In genomic region chr3:138506749-138507148, GRCm38 (mm10) we compare ENCODE assay signal across 9 mouse cellular contexts. TPM values are rescaled to one million over a fixed set of nuclear protein-coding genes. Genes with fewer than 3 reads are reported as not detected.
DNase-seq lines count a peak whose midpoint lies in the region; ATAC-seq and TF ChIP-seq lines count a peak whose summit lies in the region.
"Had no signal": no experiment of that assay in that cellular context is flagged by ENCODE, and none has a peak within 500 bp of the region (broad histone marks: within the 10 kb centered on the region; RNA-seq: fewer than 3 reads in every experiment).

No protein-coding gene starts in this region.

- no peaks in the 10 kb centered on the region for H3K9me3 ChIP-seq in intestine, postnatal 0 days (ENCODE audit: control insufficient read depth)
- H3K9me3 ChIP-seq in intestine, embryonic 16.5 days (ENCODE audit: control insufficient read depth, low read length) = no peaks in the 10 kb centered on the region
- H3K9me3 ChIP-seq in midbrain, embryonic 12.5 days = no peaks in the 10 kb centered on the region
- H3K9me3 ChIP-seq: megakaryocyte, embryonic 14.5 days had no signal

- H3K27me3 ChIP-seq in intestine, postnatal 0 days (replicated peaks; ENCODE audit: control insufficient read depth, insufficient read depth, low read length) = 0 out of 2 replicates have a peak, but pooled peaks cover 4% of the 10 kb centered on the region
- H3K27me3 ChIP-seq in intestine, embryonic 16.5 days (replicated peaks; ENCODE audit: control insufficient read depth, insufficient read depth, low read length) = no peaks in the 10 kb centered on the region
- no peaks in the 10 kb centered on the region for H3K27me3 ChIP-seq in midbrain, embryonic 12.5 days
- H3K27me3 ChIP-seq: megakaryocyte, embryonic 14.5 days had no signal

- no peaks in the 10 kb centered on the region for H3K4me1 ChIP-seq in intestine, postnatal 0 days (replicated peaks; ENCODE audit: control insufficient read depth, insufficient read depth, low read length)
- H3K4me1 ChIP-seq in intestine, embryonic 16.5 days (ENCODE audit: control insufficient read depth, insufficient read depth, low read length) = no peaks in the 10 kb centered on the region
- H3K4me1 ChIP-seq in midbrain, embryonic 12.5 days = no peaks in the 10 kb centered on the region

- H3K27ac ChIP-seq in intestine, postnatal 0 days (ENCODE audit: low read depth, low read length) = no peak overlapping the region
- no peak overlapping the region for H3K27ac ChIP-seq in intestine, embryonic 16.5 days (ENCODE audit: low read length)
- no peak overlapping the region for H3K27ac ChIP-seq in midbrain, embryonic 12.5 days (replicated peaks)

- WGBS in intestine, postnatal 0 days = 51% methylated on average over 6 of the region's 6 CpGs
- WGBS in intestine, embryonic 16.5 days = 58% methylated on average over 6 of the region's 6 CpGs
- 63% methylated on average over 6 of the region's 6 CpGs for WGBS in midbrain, embryonic 12.5 days

- no peaks in the 10 kb centered on the region for H3K36me3 ChIP-seq in intestine, postnatal 0 days (ENCODE audit: control insufficient read depth, insufficient read depth)
- H3K36me3 ChIP-seq in intestine, embryonic 16.5 days (ENCODE audit: control insufficient read depth, insufficient read depth, low read length) = no peaks in the 10 kb centered on the region
- H3K36me3 ChIP-seq in midbrain, embryonic 12.5 days = no peaks in the 10 kb centered on the region

- no peak overlapping the region for H3K4me3 ChIP-seq in intestine, postnatal 0 days (ENCODE audit: low read depth, low read length)
- no peak overlapping the region for H3K4me3 ChIP-seq in intestine, embryonic 16.5 days (ENCODE audit: low read length)
- H3K4me3 ChIP-seq in midbrain, embryonic 12.5 days = no peak overlapping the region
- H3K4me3 ChIP-seq: megakaryocyte, embryonic 14.5 days had no signal

- no peak overlapping the region for H3K4me2 ChIP-seq in intestine, postnatal 0 days (replicated peaks; ENCODE audit: low read depth)
- H3K4me2 ChIP-seq in intestine, embryonic 16.5 days (ENCODE audit: low read depth, low read length) = no peak overlapping the region
- H3K4me2 ChIP-seq in midbrain, embryonic 12.5 days (replicated peaks) = no peak overlapping the region

- TF ChIP-seq CTCF in intestine, postnatal 0 days (IDR thresholded peaks at IDR 0.05; ENCODE audit: low read depth) = peak; percentile 73

- no peak overlapping the region for H3K9ac ChIP-seq in intestine, postnatal 0 days (ENCODE audit: low read depth, low read length)
- no peak overlapping the region for H3K9ac ChIP-seq in intestine, embryonic 16.5 days (ENCODE audit: low read depth, low read length)
- no peak overlapping the region for H3K9ac ChIP-seq in midbrain, embryonic 12.5 days (replicated peaks)

- DNase-seq in ES-CJ7 (ENCODE audit: low read depth, low spot score) = peak; percentile 59
- peak; percentile 42 for DNase-seq in ZHBTc4 (ENCODE audit: low read depth, low spot score)
- peak; percentile 40 for DNase-seq in gastrocnemius, postnatal 10 days
- no peak for DNase-seq in urinary bladder, adult 2 months (ENCODE audit: low spot score)
- DNase-seq in urinary bladder, postnatal 25 days (ENCODE audit: low spot score) = no peak

- ATAC-seq in intestine, postnatal 0 days = no peak
- ATAC-seq in intestine, embryonic 16.5 days = no peak
- ATAC-seq in midbrain, embryonic 12.5 days (ENCODE audit: low FRiP score, low read depth) = 0 out of 2 replicates have a peak, but pooled peaks have one; percentile 44

RNA-seq across cellular contexts. Expression of gene Metap1, which starts 17.4 kb away (rescaled TPM):
- 29.0 and 29.6 TPM in 2 replicates for polyA plus RNA-seq in intestine, postnatal 0 days (2015; fragmentation: Nextera tagmentation; extraction: Ambion mirVana)
- 48.0 and 49.7 TPM in 2 replicates for polyA plus RNA-seq in intestine, embryonic 16.5 days (2015; fragmentation: Nextera tagmentation; extraction: Ambion mirVana)
- 10 to 100 TPM; 44.9 to 47.0 TPM for total RNA-seq in gastrocnemius, postnatal 10 days (2021)
- 42.8 and 44.2 TPM in 2 replicates for polyA plus RNA-seq in midbrain, embryonic 12.5 days (2016; fragmentation: Nextera tagmentation; extraction: Ambion mirVana)
- polyA plus RNA-seq in urinary bladder, adult 2 months (2012; rRNA removed) = 43.1 and 46.9 TPM in 2 replicates

RNA-seq across cellular contexts. Expression of gene Eif4e, which starts 19.2 kb away (rescaled TPM):
- polyA plus RNA-seq in intestine, postnatal 0 days (2015; fragmentation: Nextera tagmentation; extraction: Ambion mirVana) = 126 and 134 TPM in 2 replicates
- 271 and 298 TPM in 2 replicates for polyA plus RNA-seq in intestine, embryonic 16.5 days (2015; fragmentation: Nextera tagmentation; extraction: Ambion mirVana)
- 100 to 1,000 TPM; 125 to 129 TPM for total RNA-seq in gastrocnemius, postnatal 10 days (2021)
- 348 and 357 TPM in 2 replicates for polyA plus RNA-seq in midbrain, embryonic 12.5 days (2016; fragmentation: Nextera tagmentation; extraction: Ambion mirVana)
- 86.6 and 98.2 TPM in 2 replicates for polyA plus RNA-seq in urinary bladder, adult 2 months (2012; rRNA removed)

Comparison
In these comparisons a context has a peak if more than half of its experiments do, and no peak if none do; other contexts are left out.
1. DNase-seq: peak in ES-CJ7 (single experiment), ZHBTc4 (single experiment) and gastrocnemius, postnatal 10 days (single experiment); none in urinary bladder, adult 2 months (single experiment) and urinary bladder, postnatal 25 days (single experiment).